Mouse (Mus musculus) thymus, adult 18-20 months (tissue): ENCODE results near the gene Nop10.
"Not testable (repeated sequence)": the region's sequence is repeated elsewhere in the genome, so short reads cannot be mapped to it uniquely, and the experiment has no call there.

Source experiments
- DNase-seq, 2 experiments: peaks; one replicate each; pipeline ENCODE4 v3.0.0; 2022; ENCODE audit warnings: mixed read lengths in 2 of 2

Gene Nop10

GRCm38 (mm10) chr2:112265448-112266241, 3.9 kb downstream of the Nop10 start, which contains the start of gene Slc12a6:
Gene Slc12a6, plus strand, starts transcription at chr2:112265825.
- peak; percentile 92 to 93 for DNase-seq

GRCm38 (mm10) chr2:112266242-112266592, 4.5 kb downstream of the Nop10 start, which contains the start of gene Gm21985:
Gene Gm21985, plus strand, starts transcription at chr2:112266314.
- peak; percentile 39 to 60 for DNase-seq

GRCm38 (mm10) chr2:112266780-112267179, 5.1 kb downstream of the Nop10 start:
- no peak for DNase-seq

GRCm38 (mm10) chr2:112267547-112268269, 6.0 kb downstream of the Nop10 start:
- DNase-seq: no peak

- DNase-seq: no peak
Measured at GRCm38 (mm10) chr2:112270011-112270410, 8.3 kb downstream of the Nop10 start.

GRCm38 (mm10) chr2:112272909-112273308, 11.2 kb downstream of the Nop10 start:
- no peak for DNase-seq

GRCm38 (mm10) chr2:112273474-112273873, 11.7 kb downstream of the Nop10 start:
- DNase-seq: no peak

GRCm38 (mm10) chr2:112276870-112277269, 15.1 kb downstream of the Nop10 start:
- DNase-seq: no peak

GRCm38 (mm10) chr2:112282846-112283245, 21.1 kb downstream of the Nop10 start:
- no peak for DNase-seq

GRCm38 (mm10) chr2:112284363-112285030, 22.8 kb downstream of the Nop10 start:
- no peak for DNase-seq

- DNase-seq: no peak
Measured at GRCm38 (mm10) chr2:112285031-112285390, 23.3 kb downstream of the Nop10 start.

GRCm38 (mm10) chr2:112286062-112286461, 24.3 kb downstream of the Nop10 start:
- not testable (repeated sequence) for DNase-seq

- DNase-seq: no peak
Measured at GRCm38 (mm10) chr2:112287059-112287458, 25.3 kb downstream of the Nop10 start.

GRCm38 (mm10) chr2:112289507-112289906, 27.8 kb downstream of the Nop10 start:
- no peak for DNase-seq

GRCm38 (mm10) chr2:112292823-112293222, 31.1 kb downstream of the Nop10 start:
- DNase-seq: no peak

GRCm38 (mm10) chr2:112296211-112296610, 34.5 kb downstream of the Nop10 start:
- no peak for DNase-seq

- no peak for DNase-seq
Measured at GRCm38 (mm10) chr2:112298221-112298620, 36.5 kb downstream of the Nop10 start.

GRCm38 (mm10) chr2:112308671-112309070, 46.9 kb downstream of the Nop10 start:
- DNase-seq: no peak

- DNase-seq: no peak
Measured at GRCm38 (mm10) chr2:112309161-112309600, 47.5 kb downstream of the Nop10 start.
